Mouse (Mus musculus) small intestine, adult 2 months (tissue): ENCODE results near the gene Napsa.

Source experiments
- CTCF ChIP-seq: fragments of 200-500 bp; IDR thresholded peaks from 2 replicates; pipeline ENCODE4 v1.5.1; 2012; ENCODE audit warnings: low read depth, mild to moderate bottlenecking, control low read depth, inconsistent platforms, low read length, moderate library complexity, mixed read lengths; ENCODE audit not compliant: insufficient replicate concordance, insufficient read length; ENCODE audit errors: extremely low read depth
- POLR2A ChIP-seq: fragments of 200-500 bp; IDR thresholded peaks from 2 replicates; pipeline ENCODE4 v1.6.1; 2012; ENCODE audit warnings: low read depth, mild to moderate bottlenecking, control low read depth, inconsistent platforms, low read length, moderate library complexity

DNA sequence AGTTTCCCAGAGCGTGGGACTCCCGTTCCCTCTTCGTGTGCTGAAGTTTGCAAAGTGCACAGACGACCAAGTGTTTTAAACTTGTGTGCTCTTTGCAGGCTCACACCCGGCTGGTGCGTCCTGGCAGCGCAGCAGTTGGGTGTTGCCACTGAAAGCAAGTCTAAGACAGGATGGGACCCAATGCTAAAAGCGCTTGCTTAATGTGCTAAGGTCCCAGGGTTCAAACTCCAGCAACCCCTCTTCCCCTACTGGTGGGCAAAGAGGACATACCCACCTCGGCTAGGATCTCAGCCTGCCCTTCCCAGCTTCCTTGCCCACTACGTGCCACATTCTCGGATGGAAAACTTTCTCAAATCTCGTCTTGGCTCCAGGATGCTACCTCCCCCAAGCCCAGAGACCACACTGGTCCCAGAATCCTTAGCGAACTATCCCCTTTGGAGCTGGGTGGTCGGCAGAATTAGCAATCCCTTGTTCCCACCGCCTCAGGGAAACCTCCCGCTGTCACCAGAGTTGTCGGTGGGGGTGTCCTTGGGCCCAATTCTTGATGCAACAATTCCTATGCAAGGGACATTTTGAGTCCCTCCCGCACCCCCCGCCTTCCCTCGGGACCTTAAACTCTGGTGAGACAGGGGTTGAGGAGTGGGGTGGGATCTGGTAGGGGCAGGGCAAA, 31.1 kb downstream of the Napsa start:
- TF ChIP-seq POLR2A = no peak
- TF ChIP-seq CTCF = no peak
